Mouse (Mus musculus): ENCODE measurements around the gene Med9. TPM values are rescaled to one million over a fixed set of nuclear protein-coding genes. Genes with fewer than 3 reads are reported as not detected.
"Not testable (repeated sequence)": the region's sequence is repeated elsewhere in the genome, so short reads cannot be mapped to it uniquely, and the experiment has no call there.

The Med9 gene
- polyA plus RNA-seq, 1 experiment: 38.9 TPM

- no peaks in the 10 kb centered on the region for H3K79me2 ChIP-seq (ENCODE audit: control insufficient read depth, insufficient read depth)
- H3K36me3 ChIP-seq (ENCODE audit: control insufficient read depth, insufficient read depth): no peaks in the 10 kb centered on the region
- H3K4me3 ChIP-seq (ENCODE audit: insufficient read depth, poor library complexity, severe bottlenecking): no peak overlapping the region
- no peak for TF ChIP-seq CEBPB (IDR thresholded peaks at IDR 0.05; ENCODE audit: low read depth)
- TF ChIP-seq FOSL1 (IDR thresholded peaks at IDR 0.05; ENCODE audit: insufficient read depth, low read length, poor library complexity, severe bottlenecking): no peak
- no peak for TF ChIP-seq CTCF (IDR thresholded peaks at IDR 0.05; ENCODE audit: control insufficient read depth, insufficient read depth, insufficient read length)
- TF ChIP-seq USF1 (IDR thresholded peaks at IDR 0.05; ENCODE audit: low read depth): no peak
- no peak for TF ChIP-seq MAX (IDR thresholded peaks at IDR 0.05)
- no peak for TF ChIP-seq MYOD1 (IDR thresholded peaks at IDR 0.05; ENCODE audit: control insufficient read depth, insufficient read length, low read depth)
- TF ChIP-seq MYOG (IDR thresholded peaks at IDR 0.05; ENCODE audit: control insufficient read depth, extremely low read depth, insufficient read length): no peak
- no peaks in the 10 kb centered on the region for H3K79me3 ChIP-seq (ENCODE audit: low read depth)
- no peak overlapping the region for H3ac ChIP-seq (ENCODE audit: control insufficient read depth, insufficient read length, low read depth)
- H3K27me3 ChIP-seq (ENCODE audit: control insufficient read depth, insufficient read depth, insufficient read length): peaks cover 68% of the 10 kb centered on the region
Measured at GRCm38 (mm10) chr11:59933943-59934342, 14.1 kb upstream of the Med9 start.

GRCm38 (mm10) chr11:59937023-59937422, 11.0 kb upstream of the Med9 start:
- no peak overlapping the region for H3K4me3 ChIP-seq (ENCODE audit: insufficient read depth, poor library complexity, severe bottlenecking)
- H3K79me2 ChIP-seq (ENCODE audit: control insufficient read depth, insufficient read depth): no peaks in the 10 kb centered on the region
- no peak for TF ChIP-seq MYOG (IDR thresholded peaks at IDR 0.05; ENCODE audit: control insufficient read depth, extremely low read depth, insufficient read length)
- no peak for TF ChIP-seq MAX (IDR thresholded peaks at IDR 0.05)
- TF ChIP-seq MYOD1 (IDR thresholded peaks at IDR 0.05; ENCODE audit: control insufficient read depth, insufficient read length, low read depth): no peak
- TF ChIP-seq FOSL1 (IDR thresholded peaks at IDR 0.05; ENCODE audit: insufficient read depth, low read length, poor library complexity, severe bottlenecking): no peak
- no peak for TF ChIP-seq USF1 (IDR thresholded peaks at IDR 0.05; ENCODE audit: low read depth)
- no peak for TF ChIP-seq CTCF (IDR thresholded peaks at IDR 0.05; ENCODE audit: control insufficient read depth, insufficient read depth, insufficient read length)
- no peak for TF ChIP-seq CEBPB (IDR thresholded peaks at IDR 0.05; ENCODE audit: low read depth)
- H3K79me3 ChIP-seq (ENCODE audit: low read depth): no peaks in the 10 kb centered on the region
- peaks cover 46% of the 10 kb centered on the region for H3K27me3 ChIP-seq (ENCODE audit: control insufficient read depth, insufficient read depth, insufficient read length)
- no peak overlapping the region for H3ac ChIP-seq (ENCODE audit: control insufficient read depth, insufficient read length, low read depth)
- H3K36me3 ChIP-seq (ENCODE audit: control insufficient read depth, insufficient read depth): no peaks in the 10 kb centered on the region

GRCm38 (mm10) chr11:59937615-59938014, 10.4 kb upstream of the Med9 start:
- Histone ChIP-seq H3K79me2 (ENCODE audit: control insufficient read depth, insufficient read depth) (no peaks in the 10 kb centered on the region), H3K27me3 (ENCODE audit: control insufficient read depth, insufficient read depth, insufficient read length) (peaks cover 40% of the 10 kb centered on the region), H3ac (ENCODE audit: control insufficient read depth, insufficient read length, low read depth) (no peak overlapping the region), H3K36me3 (ENCODE audit: control insufficient read depth, insufficient read depth) (no peaks in the 10 kb centered on the region), H3K79me3 (ENCODE audit: low read depth) (no peaks in the 10 kb centered on the region), H3K4me3 (ENCODE audit: insufficient read depth, poor library complexity, severe bottlenecking) (no peak overlapping the region)
- TF ChIP-seq FOSL1 (IDR thresholded peaks at IDR 0.05; ENCODE audit: insufficient read depth, low read length, poor library complexity, severe bottlenecking) (no peak), CEBPB (IDR thresholded peaks at IDR 0.05; ENCODE audit: low read depth) (no peak), MYOG (IDR thresholded peaks at IDR 0.05; ENCODE audit: control insufficient read depth, extremely low read depth, insufficient read length) (no peak), MAX (IDR thresholded peaks at IDR 0.05) (no peak), MYOD1 (IDR thresholded peaks at IDR 0.05; ENCODE audit: control insufficient read depth, insufficient read length, low read depth) (no peak), CTCF (IDR thresholded peaks at IDR 0.05; ENCODE audit: control insufficient read depth, insufficient read depth, insufficient read length) (no peak), USF1 (IDR thresholded peaks at IDR 0.05; ENCODE audit: low read depth) (no peak)

GRCm38 (mm10) chr11:59939821-59940220, 8.2 kb upstream of the Med9 start:
- H3K4me3 ChIP-seq (ENCODE audit: insufficient read depth, poor library complexity, severe bottlenecking): no peak overlapping the region
- no peak for TF ChIP-seq MYOG (IDR thresholded peaks at IDR 0.05; ENCODE audit: control insufficient read depth, extremely low read depth, insufficient read length)
- no peak for TF ChIP-seq MYOD1 (IDR thresholded peaks at IDR 0.05; ENCODE audit: control insufficient read depth, insufficient read length, low read depth)
- no peak for TF ChIP-seq FOSL1 (IDR thresholded peaks at IDR 0.05; ENCODE audit: insufficient read depth, low read length, poor library complexity, severe bottlenecking)
- no peak for TF ChIP-seq CTCF (IDR thresholded peaks at IDR 0.05; ENCODE audit: control insufficient read depth, insufficient read depth, insufficient read length)
- TF ChIP-seq MAX (IDR thresholded peaks at IDR 0.05): no peak
- no peak for TF ChIP-seq CEBPB (IDR thresholded peaks at IDR 0.05; ENCODE audit: low read depth)
- no peak for TF ChIP-seq USF1 (IDR thresholded peaks at IDR 0.05; ENCODE audit: low read depth)
- H3K27me3 ChIP-seq (ENCODE audit: control insufficient read depth, insufficient read depth, insufficient read length): peaks cover 27% of the 10 kb centered on the region
- H3K79me2 ChIP-seq (ENCODE audit: control insufficient read depth, insufficient read depth): no peaks in the 10 kb centered on the region
- H3K36me3 ChIP-seq (ENCODE audit: control insufficient read depth, insufficient read depth): no peaks in the 10 kb centered on the region
- no peak overlapping the region for H3ac ChIP-seq (ENCODE audit: control insufficient read depth, insufficient read length, low read depth)
- no peaks in the 10 kb centered on the region for H3K79me3 ChIP-seq (ENCODE audit: low read depth)

GRCm38 (mm10) chr11:59940645-59941044, 7.4 kb upstream of the Med9 start:
- no peaks in the 10 kb centered on the region for H3K79me3 ChIP-seq (ENCODE audit: low read depth)
- H3K79me2 ChIP-seq (ENCODE audit: control insufficient read depth, insufficient read depth): no peaks in the 10 kb centered on the region
- peaks cover 27% of the 10 kb centered on the region for H3K27me3 ChIP-seq (ENCODE audit: control insufficient read depth, insufficient read depth, insufficient read length)
- no peaks in the 10 kb centered on the region for H3K36me3 ChIP-seq (ENCODE audit: control insufficient read depth, insufficient read depth)
- TF ChIP-seq CEBPB (IDR thresholded peaks at IDR 0.05; ENCODE audit: low read depth): no peak
- no peak overlapping the region for H3ac ChIP-seq (ENCODE audit: control insufficient read depth, insufficient read length, low read depth)
- H3K4me3 ChIP-seq (ENCODE audit: insufficient read depth, poor library complexity, severe bottlenecking): no peak overlapping the region

GRCm38 (mm10) chr11:59941391-59941790, 6.6 kb upstream of the Med9 start:
- no peaks in the 10 kb centered on the region for H3K79me2 ChIP-seq (ENCODE audit: control insufficient read depth, insufficient read depth)
- H3K36me3 ChIP-seq (ENCODE audit: control insufficient read depth, insufficient read depth): no peaks in the 10 kb centered on the region
- TF ChIP-seq CEBPB (IDR thresholded peaks at IDR 0.05; ENCODE audit: low read depth) (no peak), FOSL1 (IDR thresholded peaks at IDR 0.05; ENCODE audit: insufficient read depth, low read length, poor library complexity, severe bottlenecking) (no peak), USF1 (IDR thresholded peaks at IDR 0.05; ENCODE audit: low read depth) (no peak), MAX (IDR thresholded peaks at IDR 0.05) (no peak)
- no peak overlapping the region for H3ac ChIP-seq (ENCODE audit: control insufficient read depth, insufficient read length, low read depth)
- no peak overlapping the region for H3K4me3 ChIP-seq (ENCODE audit: insufficient read depth, poor library complexity, severe bottlenecking)
- peaks cover 26% of the 10 kb centered on the region for H3K27me3 ChIP-seq (ENCODE audit: control insufficient read depth, insufficient read depth, insufficient read length)
- no peaks in the 10 kb centered on the region for H3K79me3 ChIP-seq (ENCODE audit: low read depth)

GRCm38 (mm10) chr11:59944855-59945254, 3.2 kb upstream of the Med9 start:
- Histone ChIP-seq H3K79me3 (ENCODE audit: low read depth) (peaks cover 15% of the 10 kb centered on the region), H3K79me2 (ENCODE audit: control insufficient read depth, insufficient read depth) (peaks cover 18% of the 10 kb centered on the region)
- H3K4me3 ChIP-seq (ENCODE audit: insufficient read depth, poor library complexity, severe bottlenecking); H3K27me3 ChIP-seq (ENCODE audit: control insufficient read depth, insufficient read depth, insufficient read length); H3K36me3 ChIP-seq (ENCODE audit: control insufficient read depth, insufficient read depth); H3ac ChIP-seq (ENCODE audit: control insufficient read depth, insufficient read length, low read depth): not testable (repeated sequence)
